Mouse (Mus musculus) brown adipose tissue, adult 24 weeks (tissue): ENCODE results near the gene B3gnt2. TPM values are rescaled to one million over a fixed set of nuclear protein-coding genes. Genes with fewer than 3 reads are reported as not detected.

ENCODE experiments used
- H3K27ac ChIP-seq: fragments of 200-500 bp; replicated peaks from 2 replicates; pipeline ENCODE4 v1.5.1; 2012; ENCODE audit warnings: low read depth, mild to moderate bottlenecking, low read length
- H3K4me1 ChIP-seq: fragments of 200-500 bp; 2 replicates; pipeline ENCODE4 v1.6.1; 2012; ENCODE audit warnings: low read length, mixed read lengths; ENCODE audit not compliant: control insufficient read depth, insufficient read depth, insufficient read length
- H3K4me3 ChIP-seq: fragments of 200-500 bp; 2 replicates; pipeline ENCODE4 v1.5.1; 2012; ENCODE audit warnings: low read depth, mild to moderate bottlenecking, low read length, moderate library complexity; ENCODE audit not compliant: insufficient read depth
- polyA plus RNA-seq: library from polyadenylated mRNA; stranded (reverse); fragments of >200 nt; gene quantifications from 2 replicates; pipeline ENCODE4 v1.2.4, GENCODE M21; 2012; ENCODE audit not compliant: missing spikeins, insufficient read depth, insufficient read length

The B3gnt2 gene
- polyA plus RNA-seq, 1 experiment: not detected

GRCm38 (mm10) chr11:22763556-22764295 is 97.0 kb downstream of the B3gnt2 start:
- 0 out of 2 replicates have a peak overlapping the region, but pooled peaks have one; percentile 5 for H3K27ac ChIP-seq
- H3K4me3 ChIP-seq: no peak overlapping the region
- peaks cover 10% of the 10 kb centered on the region; the same call in 1 of the 2 replicates for H3K4me1 ChIP-seq

GRCm38 (mm10) chr11:22763055-22763454 is 97.7 kb downstream of the B3gnt2 start:
- peaks cover 10% of the 10 kb centered on the region; the same call in 1 of the 2 replicates for H3K4me1 ChIP-seq
- no peak overlapping the region for H3K4me3 ChIP-seq
- H3K27ac ChIP-seq: no peak overlapping the region

GRCm38 (mm10) chr11:22762236-22762927 is 98.4 kb downstream of the B3gnt2 start:
- H3K4me3 ChIP-seq: no peak overlapping the region
- peaks cover 10% of the 10 kb centered on the region; the same call in 1 of the 2 replicates for H3K4me1 ChIP-seq
- H3K27ac ChIP-seq: no peak overlapping the region

- Histone ChIP-seq H3K4me3 (no peak overlapping the region), H3K27ac (no peak overlapping the region), H3K4me1 (peaks cover 13% of the 10 kb centered on the region; the same call in 1 of the 2 replicates)
These were observed 101.0 kb downstream of the B3gnt2 start for GRCm38 (mm10) chr11:22759783-22760182.

- H3K4me3 ChIP-seq: no peak overlapping the region
- H3K27ac ChIP-seq: no peak overlapping the region
- H3K4me1 ChIP-seq: peaks cover 3% of the 10 kb centered on the region; the same call in 1 of the 2 replicates
These were observed 104.4 kb downstream of the B3gnt2 start for GRCm38 (mm10) chr11:22756168-22756980.

GRCm38 (mm10) chr11:22755180-22755579 is 105.6 kb downstream of the B3gnt2 start:
- H3K27ac ChIP-seq: no peak overlapping the region
- peaks cover 3% of the 10 kb centered on the region; the same call in 1 of the 2 replicates for H3K4me1 ChIP-seq
- H3K4me3 ChIP-seq: no peak overlapping the region

- Histone ChIP-seq H3K27ac (no peak overlapping the region), H3K4me1 (peaks cover 3% of the 10 kb centered on the region; the same call in 1 of the 2 replicates), H3K4me3 (no peak overlapping the region)
These were observed 108.2 kb downstream of the B3gnt2 start for GRCm38 (mm10) chr11:22752596-22752995.

- Histone ChIP-seq H3K27ac (no peak overlapping the region), H3K4me3 (no peak overlapping the region), H3K4me1 (peaks cover 3% of the 10 kb centered on the region; the same call in 1 of the 2 replicates)
These were observed 109.2 kb downstream of the B3gnt2 start for GRCm38 (mm10) chr11:22751592-22751991.

GRCm38 (mm10) chr11:22747406-22747805 is 113.4 kb downstream of the B3gnt2 start:
- Histone ChIP-seq H3K4me3 (no peak overlapping the region), H3K4me1 (no peaks in the 10 kb centered on the region), H3K27ac (no peak overlapping the region)

- Histone ChIP-seq H3K4me3 (no peak overlapping the region), H3K4me1 (no peaks in the 10 kb centered on the region), H3K27ac (no peak overlapping the region)
These were observed 115.4 kb downstream of the B3gnt2 start for GRCm38 (mm10) chr11:22745356-22745755.

GRCm38 (mm10) chr11:22743561-22744269 is 117.0 kb downstream of the B3gnt2 start:
- no peak overlapping the region for H3K4me3 ChIP-seq
- H3K4me1 ChIP-seq: no peaks in the 10 kb centered on the region
- no peak overlapping the region for H3K27ac ChIP-seq

- H3K4me1 ChIP-seq: no peaks in the 10 kb centered on the region
- no peak overlapping the region for H3K4me3 ChIP-seq
- no peak overlapping the region for H3K27ac ChIP-seq
These were observed 118.6 kb downstream of the B3gnt2 start for GRCm38 (mm10) chr11:22741998-22742626.

- H3K4me1 ChIP-seq: no peaks in the 10 kb centered on the region
- H3K4me3 ChIP-seq: no peak overlapping the region
- no peak overlapping the region for H3K27ac ChIP-seq
These were observed 119.3 kb downstream of the B3gnt2 start for GRCm38 (mm10) chr11:22741436-22741835.
